Mouse (Mus musculus) layer of hippocampus, adult 18-20 months (tissue): ENCODE results near the gene Proser1. TPM values are rescaled to one million over a fixed set of nuclear protein-coding genes. Genes with fewer than 3 reads are reported as not detected.

Experiments
- DNase-seq, 2 experiments: peaks; one replicate each; pipeline ENCODE4 v3.0.0; 2022; ENCODE audit warnings: low spot score in 2 of 2
- total RNA-seq, 2 experiments: library from RNA; stranded (reverse); gene quantifications; 2 replicates each; pipeline ENCODE4 v1.2.3; 2021

The Proser1 gene
- total RNA-seq, 2 experiments from 2014 or later: 21.1 to 21.6 TPM

DNA sequence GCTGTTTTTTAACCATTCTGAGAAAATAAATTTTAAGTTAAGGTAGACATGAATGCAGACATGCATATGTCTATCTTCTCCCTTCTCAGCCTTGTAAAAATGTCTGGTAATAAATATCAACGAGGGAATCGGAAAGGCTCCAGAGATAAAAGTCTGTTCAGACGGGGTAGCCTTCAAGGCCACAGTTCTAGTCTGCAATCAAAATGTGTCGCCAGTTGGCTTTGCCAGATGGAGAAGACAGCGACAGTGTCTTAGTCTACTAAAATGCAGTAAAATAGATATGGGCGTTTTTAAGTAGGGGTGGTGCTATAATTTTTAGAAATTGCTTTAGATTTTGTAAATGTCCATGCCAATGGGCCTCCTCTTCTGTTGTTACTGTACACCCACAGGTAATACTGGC is 1.9 kb downstream of the Proser1 start:
- DNase-seq: peak in 1 of 2 experiments; percentile 60

DNA sequence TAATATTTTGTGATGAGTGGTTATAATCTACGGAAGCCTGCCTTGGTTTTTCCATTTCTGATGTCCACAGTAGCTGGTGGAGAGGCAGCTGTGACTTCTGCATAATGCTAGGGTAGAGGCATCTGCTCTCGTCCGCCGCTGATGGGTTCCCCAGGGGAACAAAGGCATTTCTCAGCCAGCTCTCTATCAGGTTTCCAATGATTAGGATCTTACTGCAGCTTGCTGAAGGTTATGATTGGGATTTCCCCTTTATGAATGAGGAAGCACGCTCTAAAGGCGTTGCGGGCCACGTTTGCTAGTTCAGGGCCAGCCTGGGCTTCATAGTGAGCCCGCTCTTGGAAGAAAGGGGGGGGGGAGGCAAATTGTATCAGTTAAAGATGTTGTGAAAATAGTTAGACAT is 3.0 kb downstream of the Proser1 start:
- no peak for DNase-seq

DNA sequence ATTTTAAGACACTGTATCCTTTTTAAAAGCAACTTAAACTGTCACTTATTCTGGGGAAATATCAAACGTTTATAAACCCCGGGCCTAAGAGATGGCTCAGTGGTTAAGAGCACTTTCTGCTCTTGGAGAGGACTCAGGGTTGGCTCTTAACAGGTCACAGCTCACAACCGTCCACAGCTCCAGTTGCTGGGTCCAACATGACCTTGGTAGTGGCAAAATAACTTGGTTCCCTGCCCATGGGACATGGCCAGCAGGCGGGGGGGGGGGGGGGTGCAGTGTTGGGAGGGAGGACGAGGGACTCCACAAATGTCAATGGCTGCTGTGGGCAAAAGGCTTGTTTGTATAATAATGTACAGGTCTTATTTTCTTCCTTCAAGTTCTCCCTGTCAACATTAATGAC is 3.9 kb downstream of the Proser1 start:
- no peak for DNase-seq

DNA sequence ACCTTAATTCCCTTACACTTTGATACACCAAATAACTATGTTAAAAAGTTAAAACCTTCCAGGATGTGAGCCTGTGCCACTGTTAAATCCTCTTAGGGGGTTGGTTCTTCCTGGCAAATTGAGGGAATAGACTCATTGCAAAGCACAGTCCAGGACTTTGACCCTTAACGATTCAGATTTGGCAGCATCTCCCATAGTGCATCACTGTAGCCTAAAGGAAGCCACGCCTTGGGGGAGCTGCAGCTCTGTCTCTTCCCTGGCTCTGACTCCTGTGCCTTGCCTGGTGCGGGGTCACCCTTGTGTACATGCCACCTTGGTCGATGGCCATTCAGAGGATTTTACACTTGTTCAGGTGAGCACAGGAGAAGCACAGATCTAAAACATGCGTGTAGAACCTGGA is 6.2 kb downstream of the Proser1 start:
- DNase-seq: no peak

DNA sequence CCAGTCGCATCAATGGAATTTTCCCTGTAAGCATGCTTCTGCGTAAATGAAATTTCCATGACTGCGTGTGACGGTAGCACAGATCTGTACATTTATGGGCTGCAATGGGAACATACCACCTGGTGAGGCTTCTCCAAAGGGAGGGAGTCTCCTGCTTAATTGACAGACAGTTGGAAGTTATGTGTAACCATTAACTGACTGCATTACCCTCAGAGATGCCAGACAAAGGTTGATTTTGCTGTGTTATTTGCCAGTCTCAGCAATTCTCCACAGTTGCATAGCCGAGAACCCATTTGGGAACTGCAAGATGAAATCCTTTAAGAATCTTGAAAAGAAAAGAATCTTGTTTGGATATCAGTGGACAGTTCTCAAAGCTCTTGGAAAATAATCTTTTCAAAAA is 8.6 kb downstream of the Proser1 start:
- DNase-seq: no peak

DNA sequence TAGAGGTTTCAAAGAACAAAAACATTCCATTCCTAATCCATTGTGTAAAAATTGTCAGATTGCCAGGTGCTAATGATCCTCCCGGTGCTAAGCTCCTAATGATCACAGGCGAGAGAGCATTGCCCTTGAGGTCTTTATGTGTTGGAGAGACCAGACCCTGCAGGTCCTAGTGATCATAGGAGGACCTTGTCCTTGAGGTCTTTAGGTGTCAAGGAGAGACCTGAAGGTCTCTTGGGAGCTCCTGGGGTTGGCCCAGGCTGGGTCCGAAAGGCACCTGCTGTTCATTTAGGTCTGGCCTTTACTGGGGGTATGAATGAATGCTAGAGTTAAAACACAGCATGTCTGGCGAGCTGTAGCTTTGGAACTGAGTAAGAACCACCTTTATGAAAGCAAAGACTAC is 10.7 kb downstream of the Proser1 start:
- DNase-seq: no peak

DNA sequence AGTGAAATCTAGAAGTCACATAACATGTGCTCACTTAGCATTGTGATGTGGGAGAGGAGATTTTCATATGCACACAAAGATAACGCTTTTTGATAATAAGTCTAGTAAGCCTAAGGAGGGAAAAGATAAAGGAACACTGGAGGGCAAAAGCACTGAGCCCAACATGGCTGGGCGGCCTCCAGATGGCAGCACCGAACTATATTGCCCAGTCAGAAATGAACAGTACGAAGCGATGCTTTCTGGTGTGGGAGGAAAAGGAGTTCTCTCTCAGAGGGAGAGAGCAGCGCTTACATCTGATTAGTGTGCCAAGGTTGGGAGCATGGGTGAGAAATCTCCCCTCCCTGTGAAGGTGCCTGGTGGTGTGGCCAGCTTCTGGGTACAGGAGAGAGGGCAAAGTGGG is 12.4 kb downstream of the Proser1 start:
- DNase-seq: peak in 1 of 2 experiments; percentile 50

DNA sequence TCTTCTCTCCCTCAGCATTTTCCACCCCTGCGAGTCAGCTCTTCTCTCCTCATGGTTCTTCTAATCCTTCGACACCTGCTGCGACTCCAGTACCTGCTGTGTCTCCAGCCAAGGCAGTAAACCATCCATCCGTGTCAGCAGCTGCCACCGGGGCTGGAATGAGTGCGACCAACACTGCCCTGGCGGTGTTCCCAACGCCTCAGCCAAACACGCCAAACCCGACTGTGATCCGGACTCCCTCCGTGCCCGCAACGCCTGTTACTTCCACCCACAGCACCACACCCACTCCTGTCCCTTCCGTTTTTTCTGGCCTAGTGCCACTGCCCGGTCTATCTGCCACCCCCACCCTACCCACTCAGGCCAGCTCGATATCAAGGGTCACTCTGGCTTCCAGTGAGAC is 14.0 kb downstream of the Proser1 start:
- no peak for DNase-seq

DNA sequence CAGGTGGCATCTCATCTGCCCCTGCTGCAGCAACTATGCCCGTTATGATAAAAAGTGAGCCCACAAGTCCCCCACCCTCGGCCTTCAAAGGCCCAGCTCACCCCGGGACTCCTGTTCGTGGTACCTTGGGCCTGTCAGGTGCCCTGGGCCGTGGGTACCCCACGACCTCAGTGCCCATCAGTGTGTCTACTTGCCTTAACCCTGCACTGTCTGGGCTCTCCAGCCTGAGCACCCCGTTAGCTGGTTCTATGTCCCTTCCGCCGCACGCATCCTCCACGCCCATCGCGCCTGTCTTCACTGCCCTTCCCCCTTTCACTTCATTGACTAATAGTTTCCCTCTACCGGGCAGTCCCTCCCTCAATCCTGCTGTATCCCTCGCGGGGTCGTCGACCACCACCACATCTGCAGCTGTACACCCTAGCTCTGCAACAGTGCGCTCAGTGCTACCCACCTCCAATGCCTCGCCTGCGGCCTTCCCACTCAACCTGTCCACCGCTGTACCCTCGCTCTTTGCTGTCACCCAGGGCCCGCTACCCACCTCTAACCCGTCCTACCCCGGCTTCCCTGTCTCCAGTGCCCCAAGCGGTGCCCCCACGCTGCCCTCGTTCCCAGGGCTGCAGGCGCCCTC is 15.1 kb downstream of the Proser1 start:
- DNase-seq: no peak

DNA sequence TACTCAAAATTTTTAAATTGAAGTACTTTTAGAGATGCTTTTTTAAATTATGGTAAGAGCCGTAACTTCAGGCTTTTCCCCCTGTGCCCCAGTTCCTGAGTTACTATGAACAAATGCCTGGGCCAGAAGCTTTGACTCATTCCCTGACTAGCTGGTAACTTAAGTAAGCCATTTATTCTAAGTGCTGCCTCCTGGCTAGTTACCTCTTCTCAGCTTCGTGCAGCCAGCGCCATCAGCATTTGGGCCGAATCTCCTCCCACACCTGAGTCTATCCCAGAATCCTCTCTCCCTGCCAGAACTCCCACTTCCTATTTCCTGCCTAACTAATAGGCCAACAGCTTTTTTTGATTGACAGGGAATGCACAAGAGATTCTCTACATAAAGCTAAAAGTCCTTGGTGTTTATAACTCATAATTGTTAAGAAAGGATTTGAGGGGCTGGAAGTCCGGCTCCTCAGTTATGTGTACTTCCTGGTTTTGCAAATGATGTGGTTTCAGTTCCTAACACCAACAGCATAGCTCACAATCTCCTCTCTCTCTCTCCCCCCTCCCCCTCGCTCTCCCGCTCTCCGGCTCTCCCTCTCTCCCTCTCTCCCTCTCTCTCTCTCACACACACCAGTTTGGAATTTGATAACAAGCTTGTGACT is 20.1 kb downstream of the Proser1 start:
- no peak for DNase-seq

DNA sequence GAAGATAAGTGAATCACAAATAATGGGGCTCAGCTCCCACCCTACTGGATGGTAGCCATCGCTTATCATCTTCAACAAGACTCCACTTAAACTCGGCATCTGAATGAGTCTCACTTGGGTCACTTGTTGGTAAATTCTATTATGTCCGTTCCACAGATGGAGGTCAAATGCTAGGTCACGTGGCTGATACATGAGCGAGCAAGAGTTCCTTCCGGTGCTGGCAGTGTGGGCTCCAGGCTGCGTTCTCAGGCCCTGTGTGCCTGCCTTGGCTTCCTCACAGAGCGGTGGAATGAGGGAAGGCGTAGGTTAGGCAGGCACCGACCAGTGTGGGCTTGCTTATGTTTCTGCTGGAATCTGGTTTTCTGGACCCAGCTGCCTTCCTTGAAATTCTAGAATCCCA is 23.1 kb downstream of the Proser1 start:
- no peak for DNase-seq

DNA sequence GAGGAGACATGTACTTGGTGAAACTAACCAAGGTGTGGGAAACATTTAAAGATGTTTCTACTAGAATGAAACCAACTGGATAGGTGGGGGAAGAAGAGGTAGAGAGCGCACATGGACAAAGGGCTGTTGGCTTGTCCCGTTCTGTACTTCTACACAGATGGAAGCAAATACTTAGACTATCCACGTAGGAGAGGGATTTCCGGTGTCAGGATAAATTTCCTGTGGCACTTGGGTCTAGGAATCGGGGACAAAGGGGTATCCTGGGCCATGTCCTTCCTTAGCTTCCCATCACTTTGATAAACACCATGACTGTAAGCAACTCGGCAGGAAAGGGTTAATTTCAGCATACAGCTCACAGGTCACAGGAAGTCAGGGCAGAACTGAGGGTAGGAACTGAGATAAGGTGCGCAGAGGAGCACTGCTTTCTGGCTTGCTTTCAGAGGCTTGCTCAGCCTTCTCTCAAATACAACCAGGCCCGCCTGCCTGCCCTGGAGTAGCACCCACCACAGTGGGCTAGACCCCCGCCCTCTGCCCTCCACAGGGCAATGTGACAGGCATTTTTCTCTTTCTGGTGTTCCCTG is 23.6 kb downstream of the Proser1 start:
- no peak for DNase-seq

DNA sequence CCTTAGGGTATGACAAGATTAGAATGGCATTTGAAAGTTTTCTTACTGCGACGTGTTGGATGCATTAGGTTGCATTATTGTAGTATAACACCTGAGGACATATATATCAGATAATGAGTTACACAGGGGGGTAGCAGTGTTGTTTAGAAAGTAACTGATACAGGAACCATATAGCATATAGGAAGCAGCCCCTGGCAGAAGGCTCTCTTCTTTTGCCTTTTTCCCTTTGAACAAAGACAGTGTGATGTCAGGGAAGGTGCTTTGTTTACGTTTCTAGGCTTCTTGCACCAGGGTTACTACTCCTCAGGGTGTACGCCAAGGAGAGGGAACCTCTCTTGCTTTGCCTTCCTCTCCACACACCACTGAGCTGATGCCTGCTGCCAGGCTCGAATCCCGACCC is 24.9 kb downstream of the Proser1 start, which contains the start of gene Stoml3:
TSS of gene Stoml3 (plus strand) at position 301 of the 400 bp plus-strand sequence.
- DNase-seq: no peak

DNA sequence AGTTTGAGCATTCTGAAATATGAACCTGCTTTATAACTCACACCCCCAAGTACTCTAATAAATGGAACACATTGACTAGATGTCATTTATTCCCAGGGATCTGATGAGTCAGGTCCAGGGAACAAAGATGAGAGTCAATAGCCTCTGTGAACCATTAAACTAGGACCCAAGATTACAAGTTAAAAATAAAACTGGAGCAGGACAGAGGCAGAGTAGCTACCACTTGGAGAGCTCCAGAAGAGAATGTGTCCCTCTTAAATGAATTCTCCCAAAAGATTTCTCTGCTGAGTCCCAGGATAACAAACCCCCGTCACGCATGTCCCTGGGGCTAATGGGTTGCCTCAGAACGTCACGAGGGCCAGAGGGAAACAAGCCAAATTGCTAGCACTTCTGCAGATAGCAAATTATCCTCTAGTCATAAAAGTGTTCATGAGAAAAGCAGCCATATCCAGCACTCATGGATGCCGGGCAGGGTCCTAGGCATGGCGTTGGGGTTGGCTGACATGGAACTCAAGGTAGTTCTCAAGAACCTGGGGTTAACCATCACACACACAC is 35.0 kb downstream of the Proser1 start:
- DNase-seq: no peak

DNA sequence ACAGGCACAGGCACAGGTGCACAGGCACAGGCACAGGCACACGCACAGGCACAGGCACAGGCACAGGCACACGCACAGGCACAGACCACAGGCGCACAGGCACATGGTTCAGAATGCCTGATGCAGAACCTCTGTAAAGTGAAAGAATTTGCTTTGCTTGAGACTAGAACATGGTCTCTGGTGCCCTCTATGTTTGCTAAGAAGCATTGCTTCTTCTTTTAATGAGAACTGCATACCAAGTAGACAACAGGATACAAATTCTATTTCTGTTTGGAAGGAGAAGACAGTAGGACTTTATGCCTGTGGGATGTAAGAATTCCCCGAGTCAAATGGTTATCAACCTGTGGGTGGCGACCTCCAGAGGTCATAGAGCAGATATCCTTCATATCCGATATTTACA is 39.0 kb downstream of the Proser1 start:
- no peak for DNase-seq

DNA sequence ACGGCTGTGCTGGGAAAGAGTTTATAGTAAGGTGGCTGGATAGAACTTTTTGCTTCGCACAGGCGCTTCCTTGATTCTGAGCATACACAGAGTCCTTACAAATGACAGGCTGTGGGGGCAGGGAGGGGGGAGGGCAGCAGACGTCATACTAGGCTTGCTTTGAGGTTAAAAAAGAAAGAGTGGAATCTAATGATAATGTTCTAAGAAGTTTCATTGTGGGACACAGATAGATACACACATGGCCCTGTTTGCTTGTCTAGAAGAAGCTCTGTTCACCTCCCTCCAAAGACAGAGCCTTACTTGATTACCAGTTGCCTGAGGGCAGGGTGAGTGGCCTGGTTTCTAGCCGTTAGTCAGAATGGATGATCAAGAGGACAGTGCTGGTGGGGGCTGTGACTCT is 49.6 kb downstream of the Proser1 start:
- no peak for DNase-seq

DNA sequence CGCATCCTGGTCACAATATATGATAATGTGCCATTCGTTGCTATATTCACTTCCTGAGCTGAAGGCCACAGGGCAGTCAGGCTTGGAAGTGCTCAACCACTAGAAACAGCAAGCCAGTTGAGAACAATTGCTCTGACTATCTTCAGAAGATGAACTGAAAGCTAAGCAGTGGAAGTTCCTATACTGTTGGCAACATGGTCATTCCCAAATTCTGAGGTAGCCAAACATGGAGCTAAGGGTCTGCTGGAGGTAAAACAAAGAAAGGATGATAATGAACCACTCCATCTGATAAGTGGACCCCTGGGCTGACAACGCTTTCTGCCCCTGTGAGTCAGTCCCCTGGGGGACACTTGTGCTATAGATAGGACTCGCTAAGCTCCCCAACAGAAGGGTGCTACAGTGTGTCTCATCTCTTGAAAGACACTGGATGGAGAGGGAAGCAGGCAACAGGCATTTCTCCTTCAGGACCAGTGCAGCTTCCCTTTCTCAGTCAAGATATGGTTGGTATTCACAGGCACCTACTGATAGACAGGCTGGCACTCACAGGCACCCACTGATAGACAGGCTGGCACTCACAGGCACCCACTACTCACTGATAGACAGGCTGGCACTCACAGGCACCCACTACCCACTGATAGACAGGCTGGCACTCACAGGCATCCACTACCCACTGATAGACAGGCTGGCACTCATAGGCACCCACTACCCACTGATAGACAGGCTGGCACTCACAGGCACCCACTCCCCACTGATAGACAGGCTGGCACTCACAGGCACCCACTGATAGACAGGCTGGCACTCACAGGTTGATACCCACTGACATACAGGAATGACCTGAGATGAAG is 51.0 kb downstream of the Proser1 start:
- no peak for DNase-seq

DNA sequence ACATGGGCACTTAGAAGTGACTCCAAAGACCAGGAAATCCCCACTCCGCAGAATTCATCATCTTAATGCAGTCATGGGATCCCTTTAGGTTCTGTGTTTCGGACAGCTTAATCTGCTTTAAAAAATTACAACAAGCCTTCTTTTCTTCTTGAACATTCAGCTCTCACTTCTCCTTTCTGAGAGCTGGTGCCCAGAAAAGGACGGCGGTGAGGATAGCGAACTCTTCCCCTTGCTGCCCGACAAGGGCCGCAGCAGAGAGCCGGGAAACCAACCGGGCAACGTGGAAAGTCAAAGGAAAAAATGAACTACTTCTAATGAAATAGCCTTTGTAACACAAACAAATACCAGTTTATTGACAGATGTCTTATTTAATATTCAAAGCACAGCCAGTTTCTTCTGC is 59.3 kb downstream of the Proser1 start:
- no peak for DNase-seq

DNA sequence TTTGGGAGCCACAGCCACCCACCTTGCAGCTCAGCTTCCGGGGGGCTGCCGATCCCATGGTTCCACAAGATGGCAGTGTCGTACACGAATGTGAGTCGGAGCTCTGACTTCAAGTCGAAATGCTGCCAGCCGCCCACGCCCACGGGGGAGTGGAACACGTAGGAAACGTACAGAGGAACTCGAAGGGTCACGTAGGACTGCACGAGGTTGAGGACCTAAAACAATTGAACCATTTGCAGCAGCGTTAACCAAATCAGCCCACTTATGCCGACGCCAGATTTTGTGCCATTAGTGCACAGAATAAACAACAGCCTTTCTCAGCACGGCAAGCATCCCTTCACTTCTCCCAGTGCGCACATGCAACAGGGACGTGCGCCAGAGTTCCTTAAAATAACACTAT is 62.3 kb downstream of the Proser1 start:
- DNase-seq: peak; percentile 74 to 93

DNA sequence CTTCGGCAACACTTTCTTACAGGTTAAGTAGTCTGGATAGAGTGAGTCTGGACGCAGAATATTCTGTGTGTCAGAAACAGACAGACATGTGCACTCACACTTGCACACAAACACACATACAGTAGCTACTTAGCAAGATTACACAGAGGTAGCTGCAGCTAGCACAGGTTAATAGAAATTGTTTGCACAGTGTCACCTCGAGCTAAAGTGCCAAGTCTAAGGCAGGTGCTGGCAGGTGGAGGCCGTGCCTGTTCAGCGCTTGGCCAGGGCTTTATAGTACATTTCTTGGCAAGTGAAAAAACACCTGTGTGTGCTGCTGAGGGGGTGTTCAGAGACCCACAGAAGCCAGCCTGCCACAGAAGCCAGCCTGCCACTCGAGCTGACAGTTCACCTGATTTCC is 66.8 kb downstream of the Proser1 start:
- no peak for DNase-seq
